Mouse (Mus musculus) hindbrain, embryonic 12.5 days (tissue): ENCODE results near the gene Rcc1. TPM values are rescaled to one million over a fixed set of nuclear protein-coding genes. Genes with fewer than 3 reads are reported as not detected.
"Not testable (repeated sequence)": the region's sequence is repeated elsewhere in the genome, so short reads cannot be mapped to it uniquely, and the experiment has no call there.

Source experiments
- ATAC-seq: fragments of 200-750 bp; cut with Nextera tagmentation; 2 replicates; pipeline ENCODE4 v1.8.0; 2017; ENCODE audit warnings: moderate TSS enrichment; ENCODE audit not compliant: low FRiP score
- H3K27ac ChIP-seq: fragments of 300-500 bp; sonication (generic); 2 replicates; pipeline ENCODE4 v1.5.1; 2016; ENCODE audit warnings: mild to moderate bottlenecking
- H3K27me3 ChIP-seq: fragments of 300-500 bp; sonication (generic); 2 replicates; pipeline ENCODE4 v1.6.1; 2016; ENCODE audit warnings: mild to moderate bottlenecking
- H3K36me3 ChIP-seq: fragments of 300-500 bp; sonication (generic); 2 replicates; pipeline ENCODE4 v1.6.1; 2016; ENCODE audit warnings: mild to moderate bottlenecking
- H3K4me1 ChIP-seq: fragments of 300-500 bp; sonication (generic); 2 replicates; pipeline ENCODE4 v1.6.1; 2016
- H3K4me2 ChIP-seq: fragments of 300-500 bp; sonication (generic); replicated peaks from 2 replicates; pipeline ENCODE4 v1.6.1; 2016; ENCODE audit warnings: mild to moderate bottlenecking
- H3K4me3 ChIP-seq: fragments of 300-500 bp; sonication (generic); 2 replicates; pipeline ENCODE4 v1.5.1; 2016; ENCODE audit warnings: mild to moderate bottlenecking
- H3K9ac ChIP-seq: fragments of 300-500 bp; sonication (generic); 2 replicates; pipeline ENCODE4 v1.6.1; 2016; ENCODE audit warnings: mild to moderate bottlenecking, moderate library complexity
- H3K9me3 ChIP-seq: fragments of 300-500 bp; sonication (generic); replicated peaks from 2 replicates; pipeline ENCODE4 v1.6.1; 2016; ENCODE audit warnings: mild to moderate bottlenecking
- WGBS: fragments of 180-500 bp; shearing (Covaris S2); methylation state at CpG from one replicate; pipeline ENCODE4 v1.1.7; 2016; 5-methylcytosine and 5-hydroxymethylcytosine counted together
- polyA plus RNA-seq: library from polyadenylated mRNA; unstranded; fragments of >200 nt; fragmentation: Nextera tagmentation; extraction: Ambion mirVana; gene quantifications from 2 replicates; pipeline ENCODE4 v1.2.1, GENCODE M21; 2016

Gene Rcc1
- polyA plus RNA-seq, 1 experiment from 2014 or later = 67.5 TPM

- ATAC-seq = no peak
- no peak overlapping the region for H3K4me3 ChIP-seq
- no peak overlapping the region for H3K9ac ChIP-seq
- peaks cover 50% of the 10 kb centered on the region for H3K36me3 ChIP-seq
- no peak overlapping the region for H3K4me2 ChIP-seq
- no peak overlapping the region for H3K27ac ChIP-seq
- WGBS = 82% methylated on average over 12 of the region's 12 CpGs
- no peaks in the 10 kb centered on the region for H3K9me3 ChIP-seq
- H3K4me1 ChIP-seq = no peaks in the 10 kb centered on the region
- H3K27me3 ChIP-seq = no peaks in the 10 kb centered on the region
These were observed 61.6 kb downstream of the Rcc1 start for GRCm38 (mm10) chr4:132291624-132292335.

GRCm38 (mm10) chr4:132291056-132291455 lies 62.3 kb downstream of the Rcc1 start:
- no peaks in the 10 kb centered on the region for H3K4me1 ChIP-seq
- H3K36me3 ChIP-seq = peaks cover 55% of the 10 kb centered on the region
- no peak overlapping the region for H3K9ac ChIP-seq
- H3K27ac ChIP-seq = no peak overlapping the region
- no peak overlapping the region for H3K4me2 ChIP-seq
- no peaks in the 10 kb centered on the region for H3K27me3 ChIP-seq
- 93% methylated on average over 4 of the region's 4 CpGs for WGBS
- no peak overlapping the region for H3K4me3 ChIP-seq
- ATAC-seq = no peak
- no peaks in the 10 kb centered on the region for H3K9me3 ChIP-seq

- peaks cover 67% of the 10 kb centered on the region for H3K36me3 ChIP-seq
- not testable (repeated sequence) for H3K9me3 ChIP-seq, H3K27ac ChIP-seq, H3K4me3 ChIP-seq, H3K4me2 ChIP-seq, H3K4me1 ChIP-seq, ATAC-seq, H3K27me3 ChIP-seq, H3K9ac ChIP-seq
- 92% methylated on average over 3 of the region's 5 CpGs for WGBS
These were observed 64.6 kb downstream of the Rcc1 start for GRCm38 (mm10) chr4:132288840-132289239.

Other genes starting within 250 kb of the Rcc1 start
- gene Oprd1, start 209.1 kb downstream of the Rcc1 start, polyA plus RNA-seq = 0.08 and 0.18 TPM in 2 replicates
- gene Ythdf2, start 141.3 kb downstream of the Rcc1 start, polyA plus RNA-seq = 141 and 149 TPM in 2 replicates
- 41.3 and 43.3 TPM in 2 replicates for gene Gmeb1, start 92.0 kb downstream of the Rcc1 start, polyA plus RNA-seq
- gene Taf12, start 79.2 kb downstream of the Rcc1 start, polyA plus RNA-seq = 53.6 and 58.5 TPM in 2 replicates
- 0.96 and 1.5 TPM in 2 replicates for gene Rab42, start 50.2 kb downstream of the Rcc1 start, polyA plus RNA-seq
- gene Trnau1ap, start 24.1 kb downstream of the Rcc1 start, polyA plus RNA-seq = 80.1 and 80.6 TPM in 2 replicates
- 18.4 and 19.7 TPM in 2 replicates for gene Phactr4, start 68.9 kb upstream of the Rcc1 start, polyA plus RNA-seq
- gene Med18, start 110.3 kb upstream of the Rcc1 start, polyA plus RNA-seq = 18.9 and 24.5 TPM in 2 replicates
- gene Sesn2, start 156.9 kb upstream of the Rcc1 start, polyA plus RNA-seq = 11.1 and 12.1 TPM in 2 replicates
- gene Atpif1, start 180.1 kb upstream of the Rcc1 start, polyA plus RNA-seq = 1,136 and 1,234 TPM in 2 replicates
- gene Dnajc8, start 181.9 kb upstream of the Rcc1 start, polyA plus RNA-seq = 159 and 164 TPM in 2 replicates
- gene Ptafr, start 210.5 kb upstream of the Rcc1 start, polyA plus RNA-seq = 0.34 and 0.76 TPM in 2 replicates